In the genomic region with DNA sequence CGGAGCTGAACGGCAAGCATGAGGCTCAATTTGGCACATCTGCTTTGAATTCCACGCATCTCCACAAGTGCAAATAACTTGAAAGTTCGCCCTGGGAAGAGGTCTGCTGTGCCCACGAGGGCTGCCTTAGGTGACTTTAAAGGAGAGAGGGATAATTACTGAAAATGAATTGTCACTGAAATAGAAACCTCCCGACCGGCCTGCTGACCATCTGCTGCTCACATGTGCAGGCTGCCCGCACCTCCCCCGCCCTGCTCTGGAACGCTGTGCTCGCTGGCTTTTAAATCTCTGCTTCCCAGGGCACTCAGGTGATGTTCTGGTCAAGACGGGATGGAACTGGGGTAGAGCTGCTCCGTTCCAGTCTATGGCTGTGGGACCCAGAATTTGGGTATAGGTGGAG, we compare ENCODE assay signal across 11 mouse cellular contexts.
DNase-seq lines count a peak whose midpoint lies in the region; ATAC-seq and TF ChIP-seq lines count a peak whose summit lies in the region.
"Had no signal": no experiment of that assay in that cellular context is flagged by ENCODE, and none has a peak within 500 bp of the region (broad histone marks: within the 10 kb centered on the region; RNA-seq: fewer than 3 reads in every experiment).

No protein-coding gene starts in this region.

- H3K9ac ChIP-seq in kidney, postnatal 0 days (ENCODE audit: low read depth, low read length) = no peak overlapping the region
- H3K9ac ChIP-seq in forebrain, embryonic 12.5 days = no peak overlapping the region
- H3K9ac ChIP-seq in midbrain, embryonic 16.5 days (ENCODE audit: low read depth, low read length) = no peak overlapping the region
- H3K9ac ChIP-seq: heart, embryonic 13.5 days; neural tube, embryonic 12.5 days had no signal

- ATAC-seq in kidney, postnatal 0 days (replicated peaks; ENCODE audit: low FRiP score, low read depth) = 0 out of 2 replicates have a peak, but pooled peaks have one; percentile 57
- no peak for ATAC-seq in forebrain, embryonic 12.5 days (ENCODE audit: low FRiP score)
- no peak for ATAC-seq in midbrain, embryonic 16.5 days

- TF ChIP-seq CTCF in kidney, postnatal 0 days (IDR thresholded peaks at IDR 0.05; ENCODE audit: low read depth) = no peak
- TF ChIP-seq CTCF in cerebellum, adult 2 months (IDR thresholded peaks at IDR 0.05; ENCODE audit: borderline replicate concordance, insufficient read depth, low read depth, low read length) = no peak
- no peak for TF ChIP-seq CTCF in layer of hippocampus, adult 2 months (conservative IDR thresholded peaks at IDR 0.05)

- no peaks in the 10 kb centered on the region for H3K36me3 ChIP-seq in kidney, postnatal 0 days (ENCODE audit: insufficient read depth, low read length)
- 0 out of 2 replicates have a peak, but pooled peaks cover under 1% of the 10 kb centered on the region for H3K36me3 ChIP-seq in limb, embryonic 10.5 days
- H3K36me3 ChIP-seq in forebrain, embryonic 12.5 days (replicated peaks) = no peaks in the 10 kb centered on the region
- no peaks in the 10 kb centered on the region for H3K36me3 ChIP-seq in midbrain, embryonic 16.5 days (ENCODE audit: control insufficient read depth, insufficient read depth, low read length)
- H3K36me3 ChIP-seq: heart, embryonic 13.5 days; neural tube, embryonic 12.5 days had no signal

- no peak overlapping the region for H3K4me2 ChIP-seq in kidney, postnatal 0 days (ENCODE audit: low read length)
- no peak overlapping the region for H3K4me2 ChIP-seq in forebrain, embryonic 12.5 days
- H3K4me2 ChIP-seq in midbrain, embryonic 16.5 days (ENCODE audit: low read length) = no peak overlapping the region
- H3K4me2 ChIP-seq: heart, embryonic 13.5 days; neural tube, embryonic 12.5 days had no signal

- no peak overlapping the region for H3K27ac ChIP-seq in kidney, postnatal 0 days
- H3K27ac ChIP-seq in cerebellum, adult 2 months (ENCODE audit: insufficient read depth, low read length) = no peak overlapping the region
- H3K27ac ChIP-seq in limb, embryonic 10.5 days = peak overlapping the region; percentile 76
- no peak overlapping the region for H3K27ac ChIP-seq in layer of hippocampus, adult 2 months
- no peak overlapping the region for H3K27ac ChIP-seq in forebrain, embryonic 12.5 days
- no peak overlapping the region for H3K27ac ChIP-seq in midbrain, embryonic 16.5 days (ENCODE audit: low read length)
- H3K27ac ChIP-seq: heart, embryonic 13.5 days; neural tube, embryonic 12.5 days had no signal

- TF ChIP-seq POLR2A in cerebellum, adult 2 months (IDR thresholded peaks at IDR 0.05; ENCODE audit: borderline replicate concordance, insufficient read depth, low read length) = no peak

- 20% methylated on average over 13 of the region's 13 CpGs for WGBS in kidney, postnatal 0 days
- 20% methylated on average over 13 of the region's 13 CpGs for WGBS in cerebellum, adult 2 months
- 10% methylated on average over 13 of the region's 13 CpGs for WGBS in limb, embryonic 10.5 days
- WGBS in forebrain, embryonic 12.5 days = 66% methylated on average over 13 of the region's 13 CpGs
- WGBS in midbrain, embryonic 16.5 days = 53% methylated on average over 13 of the region's 13 CpGs

- no peaks in the 10 kb centered on the region for H3K27me3 ChIP-seq in kidney, postnatal 0 days (ENCODE audit: insufficient read depth, low read length)
- no peaks in the 10 kb centered on the region for H3K27me3 ChIP-seq in cerebellum, adult 2 months (ENCODE audit: control insufficient read depth, insufficient read depth, low read length)
- peaks cover 28% of the 10 kb centered on the region for H3K27me3 ChIP-seq in limb, embryonic 10.5 days (ENCODE audit: low read depth, poor library complexity, severe bottlenecking)
- H3K27me3 ChIP-seq in forebrain, embryonic 12.5 days = no peaks in the 10 kb centered on the region
- no peaks in the 10 kb centered on the region for H3K27me3 ChIP-seq in midbrain, embryonic 16.5 days (ENCODE audit: control insufficient read depth, insufficient read depth, low read depth, low read length)
- H3K27me3 ChIP-seq: heart, embryonic 13.5 days; neural tube, embryonic 12.5 days had no signal

- no peak overlapping the region for H3K4me3 ChIP-seq in kidney, postnatal 0 days (replicated peaks; ENCODE audit: low read depth, low read length)
- H3K4me3 ChIP-seq in cerebellum, adult 2 months (replicated peaks; ENCODE audit: insufficient read depth, low read depth, low read length) = peak overlapping the region; percentile 2
- peak overlapping the region; percentile 25 for H3K4me3 ChIP-seq in limb, embryonic 10.5 days
- no peak overlapping the region for H3K4me3 ChIP-seq in layer of hippocampus, adult 2 months
- H3K4me3 ChIP-seq in forebrain, embryonic 12.5 days (replicated peaks) = no peak overlapping the region
- H3K4me3 ChIP-seq in midbrain, embryonic 16.5 days (ENCODE audit: low read depth, low read length) = no peak overlapping the region
- H3K4me3 ChIP-seq: heart, embryonic 13.5 days; neural tube, embryonic 12.5 days had no signal

- H3K9me3 ChIP-seq in kidney, postnatal 0 days (replicated peaks; ENCODE audit: low read length) = 0 out of 2 replicates have a peak, but pooled peaks cover under 1% of the 10 kb centered on the region
- no peaks in the 10 kb centered on the region for H3K9me3 ChIP-seq in limb, embryonic 10.5 days (replicated peaks)
- H3K9me3 ChIP-seq in forebrain, embryonic 12.5 days = no peaks in the 10 kb centered on the region
- H3K9me3 ChIP-seq in midbrain, embryonic 16.5 days (replicated peaks; ENCODE audit: control insufficient read depth, low read length, poor library complexity, severe bottlenecking) = no peaks in the 10 kb centered on the region
- H3K9me3 ChIP-seq: heart, embryonic 13.5 days; neural tube, embryonic 12.5 days had no signal

- DNase-seq in kidney, postnatal 0 days (ENCODE audit: low spot score) = peak; percentile 45
- no peak for DNase-seq in kidney, adult 18-20 months
- DNase-seq in cerebellum, adult 2 months = peak; percentile 66 to 73
- DNase-seq in embryo, embryonic 9.5 days (ENCODE audit: extremely low spot score) = peak; percentile 65
- DNase-seq in limb, embryonic 10.5 days (ENCODE audit: low spot score) = peak; percentile 81
- DNase-seq in layer of hippocampus, adult 2 months (ENCODE audit: low spot score in 2 of 2) = no peak
- DNase-seq: kidney, postnatal 14 days had no signal

- no peaks in the 10 kb centered on the region for H3K4me1 ChIP-seq in kidney, postnatal 0 days (replicated peaks; ENCODE audit: insufficient read depth, low read length)
- H3K4me1 ChIP-seq in cerebellum, adult 2 months (ENCODE audit: control insufficient read depth, insufficient read depth, low read length) = peaks cover 13% of the 10 kb centered on the region
- H3K4me1 ChIP-seq in limb, embryonic 10.5 days = peaks cover 57% of the 10 kb centered on the region
- peaks cover 9% of the 10 kb centered on the region; the same call in 1 of the 2 replicates for H3K4me1 ChIP-seq in forebrain, embryonic 12.5 days
- H3K4me1 ChIP-seq in midbrain, embryonic 16.5 days (ENCODE audit: control insufficient read depth, insufficient read depth, low read length) = peaks cover 3% of the 10 kb centered on the region; the same call in 1 of the 2 replicates

Comparison
In these comparisons a context has a peak if more than half of its experiments do, and no peak if none do; other contexts are left out.
1. DNase-seq: peak in kidney, postnatal 0 days (single experiment), cerebellum, adult 2 months (2 of 2), embryo, embryonic 9.5 days (single experiment) and limb, embryonic 10.5 days (single experiment); none in kidney, adult 18-20 months (single experiment) and layer of hippocampus, adult 2 months (0 of 2).
2. H3K4me3 ChIP-seq: peak in cerebellum, adult 2 months (single experiment) and limb, embryonic 10.5 days (single experiment); none in kidney, postnatal 0 days (single experiment), layer of hippocampus, adult 2 months (single experiment), forebrain, embryonic 12.5 days (single experiment) and midbrain, embryonic 16.5 days (single experiment).